Mouse (Mus musculus): Measurements from ENCODE around the gene Mxd1. TPM values are rescaled to one million over a fixed set of nuclear protein-coding genes. Genes with fewer than 3 reads are reported as not detected.

The Mxd1 gene
- total RNA-seq, 2 experiments from 2014 or later, result 7.8 to 8.0 TPM

DNA sequence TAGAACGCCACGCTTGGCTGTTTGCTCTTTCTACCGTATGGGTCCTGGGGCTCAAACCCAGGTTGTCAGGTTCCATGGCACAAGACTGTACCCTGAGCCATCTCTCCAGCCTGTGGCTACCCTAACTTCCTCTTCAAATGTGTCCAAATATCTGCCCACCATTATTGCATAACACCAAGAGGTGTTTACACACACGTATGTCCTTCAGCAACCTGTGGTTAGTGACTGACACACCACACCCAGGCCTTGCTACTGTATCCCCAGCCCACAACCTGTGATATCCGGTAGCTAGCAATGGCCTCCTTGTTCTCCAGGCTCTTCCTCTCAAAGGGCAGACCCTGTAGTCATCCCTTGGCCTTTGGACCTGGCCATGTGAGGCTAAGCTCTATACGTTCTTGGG is 59.7 kb downstream of the Mxd1 start:
- intact Hi-C loops (cut with DNase I), result no loop called here

DNA sequence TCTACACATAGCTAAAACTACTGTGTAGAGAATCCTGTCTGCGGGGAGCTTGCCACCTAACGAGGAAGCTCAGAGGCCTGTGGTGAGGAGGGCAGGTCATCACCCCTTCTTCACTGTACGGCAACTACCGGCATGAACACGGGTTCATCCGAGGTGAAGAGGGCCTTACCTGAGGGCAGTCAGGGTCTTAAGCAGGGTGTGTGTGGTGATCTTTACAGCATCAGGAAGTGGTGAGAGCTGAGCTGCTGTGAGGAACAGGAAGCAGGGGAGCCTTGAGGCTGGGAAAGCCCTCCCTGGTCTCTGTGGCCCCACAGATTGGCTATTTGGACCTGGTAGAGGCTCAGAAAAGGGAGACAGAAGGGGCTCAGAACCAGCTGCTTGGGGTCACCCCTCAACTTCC is 61.5 kb downstream of the Mxd1 start:
- DNase-seq, result no peak
- intact Hi-C loops (cut with DNase I), result no loop called here

More for the DNA sequence above, 59.7 kb downstream of the Mxd1 start:
- DNase-seq, result no peak

DNA sequence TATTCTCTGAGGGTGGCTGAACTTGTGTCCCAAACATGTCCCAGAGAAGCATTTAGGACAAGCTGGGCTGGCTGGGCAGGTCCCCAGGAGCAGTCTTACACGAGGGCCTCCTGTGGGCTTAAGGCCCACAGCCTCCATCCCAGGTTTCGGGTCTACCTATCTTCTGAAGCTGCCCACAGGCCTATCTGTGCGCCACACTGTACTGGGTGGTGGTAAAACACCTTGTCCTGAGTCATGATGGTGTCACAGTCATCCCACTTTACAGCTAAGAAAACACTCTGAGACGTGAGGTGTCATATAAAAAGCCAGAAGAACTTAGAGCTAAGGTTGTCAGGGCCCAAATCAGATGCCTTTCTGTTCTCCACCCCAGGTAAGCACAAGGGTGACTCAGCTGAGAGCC is 62.7 kb downstream of the Mxd1 start:
- intact Hi-C loops (cut with DNase I), result no loop called here
- no peak for DNase-seq

DNA sequence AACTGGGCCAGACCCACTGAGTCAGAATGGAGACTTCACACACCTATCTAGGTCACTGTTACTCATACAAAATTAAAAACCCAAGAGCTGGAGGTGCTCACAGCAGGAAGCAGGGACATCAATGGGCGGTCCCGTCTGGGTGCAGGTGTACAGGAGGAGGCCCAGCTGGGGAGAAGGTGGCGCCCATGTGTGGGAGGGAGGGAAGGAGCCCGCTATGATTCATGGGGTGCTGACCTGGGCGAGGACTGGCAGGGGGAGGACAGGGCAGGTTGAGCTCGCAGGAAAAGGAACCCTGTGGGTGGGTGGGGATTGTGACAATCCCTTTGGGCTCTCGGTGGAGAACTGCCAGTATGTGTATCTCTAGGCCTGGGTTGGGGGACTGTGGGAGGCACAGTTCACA is 63.7 kb downstream of the Mxd1 start:
- DNase-seq, result no peak
- intact Hi-C loops (cut with DNase I), result no loop called here

DNA sequence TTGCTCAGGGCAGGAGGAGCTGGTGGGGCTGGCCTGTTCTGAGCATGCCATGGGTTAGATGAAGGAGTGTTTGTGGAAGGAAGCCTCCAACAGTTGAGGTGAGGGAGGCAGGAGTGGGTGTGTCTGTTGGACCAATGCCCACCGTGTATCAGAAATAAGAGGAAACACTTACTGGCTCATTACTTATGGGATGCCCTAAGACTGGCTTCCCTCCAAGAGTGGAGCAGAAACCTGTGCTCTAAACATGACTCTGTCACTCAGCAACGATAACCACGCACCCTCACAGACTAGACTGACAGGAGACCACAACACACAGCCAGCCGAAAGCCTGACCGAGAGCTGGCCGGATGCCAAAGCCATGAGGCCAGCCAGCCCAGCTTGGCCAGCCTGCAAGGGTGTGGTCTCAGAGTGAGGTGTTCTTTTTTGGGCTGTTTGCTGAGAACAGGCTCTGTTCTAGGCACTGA is 69.0 kb downstream of the Mxd1 start:
- peak; percentile 78 to 80 for DNase-seq
- intact Hi-C loops (cut with DNase I), result loop anchor here (5.0 kb wide), 2 partner anchors 53 to 67 kb away; partner anchors contain the start of gene Mxd1

DNA sequence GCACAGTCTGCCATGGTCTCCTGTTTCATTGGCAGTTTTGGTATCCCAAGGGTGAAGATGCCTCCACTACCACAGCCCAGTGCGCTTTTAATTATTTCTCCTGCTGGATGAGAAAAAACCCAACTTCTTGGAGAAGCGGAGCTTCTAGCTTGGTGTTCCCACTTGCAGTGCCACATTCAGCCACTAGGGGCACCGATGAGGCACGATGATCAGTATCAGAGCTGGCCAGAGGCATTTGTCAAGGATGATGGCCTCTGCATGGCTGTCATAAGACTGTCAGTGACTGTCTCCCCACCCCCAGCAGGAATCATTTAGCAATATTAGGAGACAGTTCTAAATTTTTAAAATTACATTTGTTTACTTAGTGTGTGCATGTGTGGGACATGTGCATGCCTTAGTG is 69.8 kb downstream of the Mxd1 start:
- peak; percentile 84 to 91 for DNase-seq
- intact Hi-C loops (cut with DNase I), result loop anchor here (5.0 kb wide), 2 partner anchors 52 to 68 kb away; partner anchors contain the start of gene Mxd1

DNA sequence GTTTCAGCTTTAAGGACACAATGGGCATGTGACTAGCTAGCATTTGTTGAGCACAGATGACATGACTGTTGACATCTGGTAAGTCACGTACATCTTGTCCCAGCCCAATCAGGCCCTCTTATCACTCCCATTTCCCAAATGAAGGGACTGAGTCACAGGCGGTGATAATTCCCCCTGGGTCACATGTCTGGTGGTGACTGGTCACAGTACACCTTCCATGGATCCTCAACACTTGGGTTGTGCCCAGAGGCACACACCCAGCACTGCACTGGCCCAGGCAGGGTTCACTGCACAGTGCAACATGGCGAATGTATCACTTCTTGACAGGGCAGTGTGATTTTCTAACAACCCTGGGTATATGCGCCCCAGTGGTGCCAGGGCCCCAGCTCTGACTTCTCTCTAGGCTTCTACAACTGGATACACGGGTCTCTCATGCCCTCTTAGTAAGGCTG is 70.2 kb downstream of the Mxd1 start:
- no peak for DNase-seq
- intact Hi-C loops (cut with DNase I), result loop anchor here (5.0 kb wide), 2 partner anchors 51 to 69 kb away; partner anchors contain the start of gene Mxd1

Other genes starting within 250 kb of the Mxd1 start
- gene Gm44790, start 242.5 kb downstream of the Mxd1 start, total RNA-seq (2021), result not detected
- 10 to 100 TPM; 11.4 to 12.4 TPM for gene C87436, start 230.8 kb downstream of the Mxd1 start, total RNA-seq (2021)
- 100 to 1,000 TPM; 168 to 179 TPM for gene Pcbp1, start 142.8 kb downstream of the Mxd1 start, total RNA-seq (2021)
- gene Asprv1, start 41.0 kb downstream of the Mxd1 start, total RNA-seq (2021), result under 1 TPM in 1 of 2 experiments, not detected in 1; 0.27 TPM
- gene Snrnp27, start 15.4 kb upstream of the Mxd1 start, total RNA-seq (2021), result 10 to 100 TPM; 40.1 to 45.9 TPM
- 1 to 10 TPM; 6.7 to 6.9 TPM for gene Gmcl1, start 64.2 kb upstream of the Mxd1 start, total RNA-seq (2021)
- gene Anxa4, start 124.4 kb upstream of the Mxd1 start, total RNA-seq (2021), result 10 to 100 TPM; 28.5 to 30.5 TPM
- gene Aak1, start 180.4 kb upstream of the Mxd1 start, total RNA-seq (2021), result 100 to 1,000 TPM in 1 of 2 experiments, 10 to 100 TPM in 1; 89.4 to 100 TPM